Mouse (Mus musculus): Measurements from ENCODE around the gene Ifitm1. TPM values are rescaled to one million over a fixed set of nuclear protein-coding genes. Genes with fewer than 3 reads are reported as not detected.

The Ifitm1 gene
- polyA plus RNA-seq, 1 experiment: 16.5 TPM

DNA sequence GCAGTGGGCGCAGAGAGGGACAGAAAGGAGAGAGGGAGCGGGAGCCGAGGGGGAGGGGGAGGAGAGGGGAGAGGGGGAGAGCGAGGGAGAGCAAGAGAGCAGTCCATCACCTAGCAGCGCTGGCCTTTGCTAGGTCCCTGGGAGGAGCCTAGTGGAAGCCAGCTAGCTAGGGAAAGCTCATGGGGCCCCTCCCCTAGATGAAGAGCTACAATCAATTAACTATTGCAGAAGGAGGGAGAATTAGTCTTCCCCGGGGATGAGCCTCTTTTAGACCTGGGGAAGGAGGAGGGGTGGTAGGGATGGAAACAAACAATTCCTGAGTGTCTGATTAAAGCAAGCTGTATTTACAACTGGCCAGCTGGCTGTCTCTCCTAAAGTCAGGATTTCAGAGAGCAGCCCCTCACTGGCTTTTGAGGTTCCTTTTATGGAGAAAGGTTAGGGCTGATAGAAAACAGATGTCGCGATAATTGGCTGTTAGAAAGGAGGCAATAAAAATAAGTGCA is 27.3 kb upstream of the Ifitm1 start:
- Histone ChIP-seq H3K27ac (ENCODE audit: insufficient read depth, low read length) (no peak overlapping the region), H3K4me3 (ENCODE audit: insufficient read depth, low read length) (no peak overlapping the region), H3K4me1 (ENCODE audit: control insufficient read depth, insufficient read depth, low read length) (peaks cover 2% of the 10 kb centered on the region; the same call in 1 of the 2 replicates)
- no peak for TF ChIP-seq CTCF (IDR thresholded peaks at IDR 0.05; ENCODE audit: borderline replicate concordance, insufficient read depth, low read length)
- no peak for TF ChIP-seq POLR2A (IDR thresholded peaks at IDR 0.05; ENCODE audit: low read depth, low read length)

DNA sequence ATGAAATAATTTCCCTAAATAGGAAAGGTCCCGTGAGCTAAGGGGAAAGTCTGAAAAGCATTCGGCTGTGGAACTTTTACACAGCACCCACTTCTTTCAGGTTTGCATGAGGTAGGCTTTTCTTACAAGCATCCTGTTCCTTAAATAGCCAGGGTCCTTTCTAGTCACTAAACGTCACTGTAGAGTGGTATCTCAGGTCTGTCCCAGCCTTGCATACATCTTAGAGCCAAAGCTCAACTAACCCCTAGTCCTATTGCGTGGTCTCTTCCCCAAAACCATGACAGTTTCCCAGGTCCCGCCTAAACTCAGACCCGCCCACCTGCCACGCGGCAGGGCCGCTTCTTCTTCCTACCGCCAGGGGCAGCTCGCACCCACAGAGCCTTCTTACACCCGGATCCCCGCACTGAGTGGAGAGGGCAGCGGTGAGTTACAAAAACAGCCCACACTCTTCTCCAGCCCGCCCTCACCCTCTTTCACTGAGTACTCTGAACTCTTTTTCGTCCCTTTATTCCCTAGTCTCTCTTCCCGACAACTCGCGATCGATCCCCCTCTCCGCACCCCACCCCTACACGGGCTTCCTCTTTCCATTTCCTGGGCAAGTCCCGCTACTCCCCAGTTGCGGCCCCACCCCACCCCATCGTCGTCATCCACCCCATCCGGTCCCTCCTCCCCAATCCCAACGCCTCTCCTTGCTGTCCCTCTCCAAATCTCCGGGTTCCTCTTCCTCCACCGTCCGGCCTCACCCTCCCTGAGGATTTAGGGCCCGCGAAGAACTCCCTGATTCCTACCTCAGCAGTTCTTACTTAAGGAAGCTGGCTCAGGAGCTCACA is 25.6 kb upstream of the Ifitm1 start, which contains the start of gene Pgghg:
Gene Pgghg, plus strand, starts transcription at position 170 of the 830 bp plus-strand sequence.
- peak within 1 kb of the TSS; percentile 98 for H3K27ac ChIP-seq (ENCODE audit: insufficient read depth, low read length)
- peak; percentile 68 for TF ChIP-seq POLR2A (IDR thresholded peaks at IDR 0.05; ENCODE audit: low read depth, low read length)
- TF ChIP-seq CTCF (IDR thresholded peaks at IDR 0.05; ENCODE audit: borderline replicate concordance, insufficient read depth, low read length): peak; percentile 60
- peak within 1 kb of the TSS; percentile 53 for H3K4me3 ChIP-seq (ENCODE audit: insufficient read depth, low read length)
- peaks cover 2% of the 10 kb centered on the region; the same call in 1 of the 2 replicates for H3K4me1 ChIP-seq (ENCODE audit: control insufficient read depth, insufficient read depth, low read length)

DNA sequence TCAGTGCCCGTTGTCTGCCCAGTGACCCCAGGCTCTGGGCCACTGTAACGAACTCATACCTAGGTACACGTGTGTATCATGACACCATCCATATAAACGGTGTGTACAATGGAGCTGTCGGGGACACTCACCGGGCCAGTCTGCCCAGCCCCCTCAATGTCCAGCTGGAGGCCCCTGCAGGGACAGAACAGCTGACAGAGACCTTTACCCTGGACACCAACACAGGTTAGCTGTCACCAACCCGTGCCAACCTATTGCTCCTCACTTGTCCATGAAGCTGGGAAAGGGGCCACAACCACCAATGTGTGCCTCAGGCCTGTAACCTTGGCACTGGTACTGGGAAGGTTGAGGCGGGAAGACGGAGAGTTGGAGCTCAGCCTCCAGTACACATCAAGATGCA is 24.7 kb upstream of the Ifitm1 start:
- H3K4me1 ChIP-seq (ENCODE audit: control insufficient read depth, insufficient read depth, low read length): peaks cover 2% of the 10 kb centered on the region; the same call in 1 of the 2 replicates
- TF ChIP-seq POLR2A (IDR thresholded peaks at IDR 0.05; ENCODE audit: low read depth, low read length): peak; percentile 41; the same call in 1 of the 2 replicates
- TF ChIP-seq CTCF (IDR thresholded peaks at IDR 0.05; ENCODE audit: borderline replicate concordance, insufficient read depth, low read length): no peak
- peak overlapping the region; percentile 80 for H3K27ac ChIP-seq (ENCODE audit: insufficient read depth, low read length)
- peak overlapping the region; percentile 53 for H3K4me3 ChIP-seq (ENCODE audit: insufficient read depth, low read length)

DNA sequence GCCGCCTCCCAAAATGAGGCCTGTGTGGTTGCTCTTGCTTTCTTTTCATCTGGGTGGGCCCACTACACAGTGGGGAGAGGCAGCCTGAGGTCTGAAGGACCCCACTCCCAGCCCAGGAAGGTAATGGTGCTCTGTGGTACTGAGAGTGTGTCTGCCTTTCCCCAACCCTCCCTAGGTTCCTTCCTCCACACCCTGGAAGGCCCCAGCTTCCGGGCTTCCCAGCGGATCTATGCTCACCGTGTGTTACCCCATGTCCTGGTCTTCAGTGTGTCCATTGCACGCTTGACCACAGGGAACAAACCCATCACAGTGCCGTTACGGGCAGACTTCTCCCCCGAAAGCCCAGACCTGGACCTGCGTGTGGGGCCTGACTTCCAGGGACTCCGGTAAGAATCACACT is 24.2 kb upstream of the Ifitm1 start:
- TF ChIP-seq CTCF (IDR thresholded peaks at IDR 0.05; ENCODE audit: borderline replicate concordance, insufficient read depth, low read length) (no peak), POLR2A (IDR thresholded peaks at IDR 0.05; ENCODE audit: low read depth, low read length) (0 out of 2 replicates have a peak, but pooled peaks have one; percentile 6)
- Histone ChIP-seq H3K4me3 (ENCODE audit: insufficient read depth, low read length) (no peak overlapping the region), H3K4me1 (ENCODE audit: control insufficient read depth, insufficient read depth, low read length) (peaks cover 2% of the 10 kb centered on the region; the same call in 1 of the 2 replicates), H3K27ac (ENCODE audit: insufficient read depth, low read length) (no peak overlapping the region)

DNA sequence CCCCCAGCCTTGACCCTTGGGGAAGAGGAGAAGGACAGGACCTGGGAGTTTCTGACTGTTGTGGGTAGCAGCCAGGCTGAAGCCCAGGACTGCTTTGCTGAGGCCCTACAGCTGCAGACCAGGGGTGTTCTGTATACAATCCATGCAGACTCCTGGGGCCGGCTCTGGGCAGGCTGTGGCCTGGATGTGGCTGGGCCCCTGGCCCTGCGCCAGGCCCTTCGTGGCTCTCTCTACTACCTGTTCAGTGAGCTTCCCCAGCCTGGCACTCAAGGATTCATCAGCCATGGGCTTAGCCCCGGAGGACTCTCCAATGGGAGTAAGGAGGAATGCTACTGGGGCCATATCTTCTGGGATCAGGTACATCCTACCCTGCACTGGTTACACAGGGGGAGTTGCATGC is 23.7 kb upstream of the Ifitm1 start:
- H3K27ac ChIP-seq (ENCODE audit: insufficient read depth, low read length): no peak overlapping the region
- H3K4me1 ChIP-seq (ENCODE audit: control insufficient read depth, insufficient read depth, low read length): peaks cover 2% of the 10 kb centered on the region; the same call in 1 of the 2 replicates
- H3K4me3 ChIP-seq (ENCODE audit: insufficient read depth, low read length): no peak overlapping the region
- TF ChIP-seq POLR2A (IDR thresholded peaks at IDR 0.05; ENCODE audit: low read depth, low read length): no peak
- no peak for TF ChIP-seq CTCF (IDR thresholded peaks at IDR 0.05; ENCODE audit: borderline replicate concordance, insufficient read depth, low read length)

DNA sequence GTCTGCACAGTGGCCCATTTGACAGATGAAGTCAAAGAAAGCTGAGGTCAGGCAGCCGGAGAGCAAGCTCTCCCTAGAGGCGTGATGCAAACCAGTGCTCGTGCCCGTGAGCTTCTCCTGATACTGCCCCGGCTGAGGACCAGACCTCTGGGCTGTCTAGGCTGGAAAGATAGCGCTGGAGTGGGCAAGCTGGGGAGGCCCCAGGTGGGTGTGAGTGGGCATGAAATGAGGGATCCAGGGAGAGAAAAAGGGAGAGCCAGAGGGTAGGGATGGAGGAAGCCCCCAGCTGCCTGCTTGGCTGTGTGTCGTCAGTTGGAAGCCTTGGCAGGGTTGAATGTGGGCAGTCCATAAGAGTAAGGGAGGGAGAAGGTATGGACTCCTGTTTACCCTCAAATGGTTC is 22.8 kb upstream of the Ifitm1 start:
- H3K4me3 ChIP-seq (ENCODE audit: insufficient read depth, low read length): no peak overlapping the region
- no peak for TF ChIP-seq POLR2A (IDR thresholded peaks at IDR 0.05; ENCODE audit: low read depth, low read length)
- TF ChIP-seq CTCF (IDR thresholded peaks at IDR 0.05; ENCODE audit: borderline replicate concordance, insufficient read depth, low read length): no peak
- no peak overlapping the region for H3K27ac ChIP-seq (ENCODE audit: insufficient read depth, low read length)
- peaks cover 2% of the 10 kb centered on the region; the same call in 1 of the 2 replicates for H3K4me1 ChIP-seq (ENCODE audit: control insufficient read depth, insufficient read depth, low read length)

DNA sequence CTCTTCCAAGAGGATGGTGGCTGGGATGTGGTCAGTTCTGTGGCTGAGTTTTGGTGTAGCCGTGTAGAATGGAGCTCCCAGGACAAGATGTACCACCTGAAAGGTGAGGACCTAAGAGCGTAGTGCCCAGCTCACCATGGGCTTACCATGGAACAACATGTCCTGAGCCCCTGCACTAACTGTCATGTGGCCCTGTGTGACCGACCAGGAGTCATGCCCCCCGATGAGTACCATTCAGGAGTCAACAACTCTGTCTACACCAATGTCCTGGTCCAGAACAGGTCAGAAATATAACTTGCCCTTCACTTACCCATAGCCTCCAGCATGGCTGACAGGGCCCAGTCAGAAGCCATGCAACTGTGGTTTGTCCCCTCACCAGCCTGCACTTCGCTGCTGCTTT is 21.8 kb upstream of the Ifitm1 start:
- TF ChIP-seq POLR2A (IDR thresholded peaks at IDR 0.05; ENCODE audit: low read depth, low read length) (no peak), CTCF (IDR thresholded peaks at IDR 0.05; ENCODE audit: borderline replicate concordance, insufficient read depth, low read length) (no peak)
- H3K4me3 ChIP-seq (ENCODE audit: insufficient read depth, low read length): no peak overlapping the region
- H3K27ac ChIP-seq (ENCODE audit: insufficient read depth, low read length): no peak overlapping the region

DNA sequence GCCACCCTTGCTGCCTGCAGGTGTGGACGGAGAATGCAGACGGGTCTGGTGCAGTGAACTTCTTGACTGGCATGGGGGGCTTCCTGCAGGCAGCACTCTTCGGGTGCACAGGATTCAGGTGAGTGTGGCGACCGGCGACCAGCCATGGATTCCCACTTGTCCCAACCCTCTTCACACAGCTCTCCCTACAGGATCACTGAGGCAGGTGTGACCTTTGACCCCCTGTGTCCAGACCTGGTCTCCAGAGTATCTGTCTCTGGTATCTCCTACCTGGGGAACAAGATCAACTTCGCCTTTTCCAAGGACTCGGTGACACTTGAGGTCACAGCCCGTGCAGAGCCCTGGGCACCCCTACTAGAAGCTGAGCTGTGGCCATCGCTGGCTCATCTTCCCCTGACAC is 20.7 kb upstream of the Ifitm1 start:
- no peak overlapping the region for H3K4me3 ChIP-seq (ENCODE audit: insufficient read depth, low read length)
- TF ChIP-seq POLR2A (IDR thresholded peaks at IDR 0.05; ENCODE audit: low read depth, low read length): no peak
- no peak for TF ChIP-seq CTCF (IDR thresholded peaks at IDR 0.05; ENCODE audit: borderline replicate concordance, insufficient read depth, low read length)
- peaks cover 8% of the 10 kb centered on the region; the same call in 1 of the 2 replicates for H3K4me1 ChIP-seq (ENCODE audit: control insufficient read depth, insufficient read depth, low read length)

More for the DNA sequence above, 21.8 kb upstream of the Ifitm1 start:
- H3K4me1 ChIP-seq (ENCODE audit: control insufficient read depth, insufficient read depth, low read length): no peaks in the 10 kb centered on the region

DNA sequence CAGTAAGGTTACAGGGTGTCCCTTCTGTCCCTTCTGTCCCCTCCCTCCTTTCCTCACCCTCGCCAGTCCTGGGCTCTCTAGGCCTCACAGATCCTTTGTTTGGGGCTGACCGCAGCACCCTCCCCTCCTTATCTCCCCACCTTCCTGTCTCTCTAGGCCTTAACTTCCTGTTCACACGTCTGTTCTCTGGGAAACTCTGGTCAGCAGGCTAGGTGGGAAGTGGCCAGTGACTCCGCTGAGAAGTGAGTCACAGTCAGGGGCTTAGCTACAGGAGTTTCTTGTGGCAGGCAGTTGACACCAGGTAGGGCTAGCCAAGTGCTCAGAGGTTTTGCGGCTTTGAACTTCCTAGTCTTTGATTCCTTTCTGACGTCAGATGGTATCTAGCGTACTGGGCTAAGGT is 20.0 kb upstream of the Ifitm1 start:
- TF ChIP-seq POLR2A (IDR thresholded peaks at IDR 0.05; ENCODE audit: low read depth, low read length) (no peak), CTCF (IDR thresholded peaks at IDR 0.05; ENCODE audit: borderline replicate concordance, insufficient read depth, low read length) (no peak)
- no peak overlapping the region for H3K4me3 ChIP-seq (ENCODE audit: insufficient read depth, low read length)
- H3K27ac ChIP-seq (ENCODE audit: insufficient read depth, low read length): no peak overlapping the region
- H3K4me1 ChIP-seq (ENCODE audit: control insufficient read depth, insufficient read depth, low read length): peaks cover 10% of the 10 kb centered on the region; the same call in 1 of the 2 replicates

More for the DNA sequence above, 20.7 kb upstream of the Ifitm1 start:
- no peak overlapping the region for H3K27ac ChIP-seq (ENCODE audit: insufficient read depth, low read length)

DNA sequence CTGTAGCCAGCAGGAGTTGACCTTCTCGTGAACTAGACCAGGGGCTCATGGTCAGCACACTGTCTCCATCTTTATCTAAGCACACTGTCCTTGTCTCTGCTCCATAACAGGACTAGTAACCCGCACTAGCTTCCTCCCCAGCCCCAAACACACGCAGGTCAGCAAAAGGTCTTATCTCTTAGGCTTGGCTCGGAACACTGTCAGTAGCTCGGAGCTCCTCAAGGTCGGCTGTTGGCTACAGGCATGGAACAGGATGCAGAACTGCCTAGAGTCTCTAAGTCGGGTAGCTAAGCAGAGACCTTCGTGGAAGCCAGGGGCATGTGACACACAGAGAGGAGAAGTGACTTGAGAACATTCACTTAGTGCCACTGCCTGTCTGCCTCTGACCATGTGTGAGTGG is 18.9 kb upstream of the Ifitm1 start:
- Histone ChIP-seq H3K4me3 (ENCODE audit: insufficient read depth, low read length) (no peak overlapping the region), H3K27ac (ENCODE audit: insufficient read depth, low read length) (no peak overlapping the region), H3K4me1 (ENCODE audit: control insufficient read depth, insufficient read depth, low read length) (peaks cover 13% of the 10 kb centered on the region; the same call in 1 of the 2 replicates)
- TF ChIP-seq POLR2A (IDR thresholded peaks at IDR 0.05; ENCODE audit: low read depth, low read length) (no peak), CTCF (IDR thresholded peaks at IDR 0.05; ENCODE audit: borderline replicate concordance, insufficient read depth, low read length) (no peak)

All from embryonic fibroblast, embryonic 13.5 days (primary cell).